Mouse (Mus musculus) left cerebral cortex, adult 2 months (tissue): ENCODE results near the gene Wbp1. TPM values are rescaled to one million over a fixed set of nuclear protein-coding genes. Genes with fewer than 3 reads are reported as not detected.

Experiments used
- DNase-seq, 2 experiments: peaks; one replicate each; pipeline ENCODE4 v3.0.0; 2021 to 2022; ENCODE audit warnings: low spot score in 2 of 2, mixed read lengths in 1 of 2; ENCODE audit errors: extremely low spot score in 1 of 2
- H3K27ac ChIP-seq: fragments of 200-600 bp; 2 replicates; pipeline ENCODE4 v1.8.1; 2022
- H3K4me3 ChIP-seq: fragments of 200-600 bp; 2 replicates; pipeline ENCODE4 v1.8.1; 2022
- CTCF ChIP-seq: fragments of 200-600 bp; IDR thresholded peaks from 2 replicates; pipeline ENCODE4 v1.8.1; 2022; ENCODE audit warnings: antibody characterized with exemption, mild to moderate bottlenecking, moderate library complexity
- intact Hi-C: fragments of 180-260 bp; cut with DNase I; formaldehyde crosslinking; loops from one replicate; pipeline ENCODE4 v1.15.1; 2025
- total RNA-seq, 2 experiments: library from RNA; stranded (reverse); gene quantifications; 2 replicates each; pipeline ENCODE4 v1.2.3; 2021

Gene Wbp1
- total RNA-seq, 2 experiments from 2014 or later = 42.4 to 42.5 TPM

- Histone ChIP-seq H3K4me3 (peak overlapping the region; percentile 45), H3K27ac (peak overlapping the region; percentile 75)
- peak in 1 of 2 experiments; percentile 10 for DNase-seq
- intact Hi-C loops = no loop called here
- TF ChIP-seq CTCF = no peak
Measured at GRCm38 (mm10) chr6:83138056-83138455, 16.7 kb upstream of the Wbp1 start.

- no peak for TF ChIP-seq CTCF
- peak; percentile 44 to 70 for DNase-seq
- intact Hi-C loops = no loop called here
- peak overlapping the region; percentile 89 for H3K27ac ChIP-seq
- peak overlapping the region; percentile 45 for H3K4me3 ChIP-seq
Measured at GRCm38 (mm10) chr6:83137576-83137950, 16.2 kb upstream of the Wbp1 start.

GRCm38 (mm10) chr6:83136881-83137575, 15.7 kb upstream of the Wbp1 start:
- H3K4me3 ChIP-seq = peak overlapping the region; percentile 45
- peak overlapping the region; percentile 89 for H3K27ac ChIP-seq
- intact Hi-C loops = no loop called here
- TF ChIP-seq CTCF = no peak
- DNase-seq = peak in 1 of 2 experiments; percentile 18

- intact Hi-C loops = no loop called here
- Histone ChIP-seq H3K27ac (peak overlapping the region; percentile 89), H3K4me3 (peak overlapping the region; percentile 45)
- no peak for TF ChIP-seq CTCF
- DNase-seq = no peak
Measured at GRCm38 (mm10) chr6:83136291-83136880, 15.0 kb upstream of the Wbp1 start.

GRCm38 (mm10) chr6:83135571-83136161, 14.3 kb upstream of the Wbp1 start:
- intact Hi-C loops = no loop called here
- Histone ChIP-seq H3K27ac (peak overlapping the region; percentile 12; the same call in 1 of the 2 replicates), H3K4me3 (peak overlapping the region; percentile 24)
- peak in 1 of 2 experiments; percentile 10 for DNase-seq
- TF ChIP-seq CTCF = no peak

- no peak for DNase-seq
- peak within 1 kb of the TSS; percentile 24 for H3K4me3 ChIP-seq
- intact Hi-C loops = no loop called here
- H3K27ac ChIP-seq = peak within 1 kb of the TSS; percentile 12; the same call in 1 of the 2 replicates
- TF ChIP-seq CTCF = no peak
Measured at GRCm38 (mm10) chr6:83134951-83135513, 13.7 kb upstream of the Wbp1 start, which contains the start of gene Rtkn. TSS of gene Rtkn (plus strand) at chr6:83135463.

- TF ChIP-seq CTCF = no peak
- intact Hi-C loops = no loop called here
- DNase-seq = no peak
- Histone ChIP-seq H3K4me3 (no peak overlapping the region), H3K27ac (no peak overlapping the region)
Measured at GRCm38 (mm10) chr6:83134226-83134625, 12.9 kb upstream of the Wbp1 start.

GRCm38 (mm10) chr6:83132176-83132919, 11.0 kb upstream of the Wbp1 start:
- Histone ChIP-seq H3K27ac (no peak overlapping the region), H3K4me3 (no peak overlapping the region)
- no peak for DNase-seq
- intact Hi-C loops = no loop called here
- no peak for TF ChIP-seq CTCF

GRCm38 (mm10) chr6:83131469-83132034, 10.2 kb upstream of the Wbp1 start:
- TF ChIP-seq CTCF = no peak
- no peak overlapping the region for H3K4me3 ChIP-seq
- intact Hi-C loops = no loop called here
- H3K27ac ChIP-seq = no peak overlapping the region
- DNase-seq = no peak

GRCm38 (mm10) chr6:83127419-83127818, 6.1 kb upstream of the Wbp1 start:
- Histone ChIP-seq H3K27ac (no peak overlapping the region), H3K4me3 (no peak overlapping the region)
- DNase-seq = no peak
- intact Hi-C loops = no loop called here
- peak; percentile 40 for TF ChIP-seq CTCF

GRCm38 (mm10) chr6:83125331-83125730, 4.0 kb upstream of the Wbp1 start, which contains the start of gene Ino80b:
TSS of gene Ino80b (minus strand) at chr6:83125431.
- no peak for TF ChIP-seq CTCF
- peak within 1 kb of the TSS; percentile 65 for H3K27ac ChIP-seq
- peak within 1 kb of the TSS; percentile 70 for H3K4me3 ChIP-seq
- DNase-seq = no peak
- intact Hi-C loops = loop anchor here (2.0 kb wide), 1 partner anchor 17 kb away; no protein-coding TSS in a partner anchor
